Mouse (Mus musculus) megakaryocyte, adult 5-6 weeks (primary cell): Measurements from ENCODE around the gene Sar1a. TPM values are rescaled to one million over a fixed set of nuclear protein-coding genes. Genes with fewer than 3 reads are reported as not detected.

Source experiments
- ATAC-seq: 2 replicates; pipeline ENCODE4 v1.8.0; 2016; ENCODE audit warnings: mild to moderate bottlenecking, inconsistent platforms; ENCODE audit not compliant: poor library complexity, severe bottlenecking
- total RNA-seq, 2 experiments: library from RNA; stranded (forward) in 1 of 2; stranded (reverse) in 1 of 2; fragments of 153-499, 151-499 nt in 1 of 2; fragments of 221-1000, 200-1000 nt in 1 of 2; gene quantifications; 2 replicates each; pipeline versions ENCODE4 v1.2.3 to v1.2.4; 2015 to 2017

Gene Sar1a
- total RNA-seq, 2 experiments from 2014 or later: 71.2 to 86.9 TPM

- no peak for ATAC-seq
These were observed 4.2 kb upstream of the Sar1a start for GRCm38 (mm10) chr10:61675935-61676334.

- ATAC-seq: no peak
These were observed 554 bp upstream of the Sar1a start for GRCm38 (mm10) chr10:61679545-61679944.

GRCm38 (mm10) chr10:61689405-61689804, 9.3 kb downstream of the Sar1a start:
- no peak for ATAC-seq

GRCm38 (mm10) chr10:61693563-61693962, 13.5 kb downstream of the Sar1a start:
- ATAC-seq: no peak

- peak; percentile 98 for ATAC-seq
These were observed 15.0 kb downstream of the Sar1a start, which contains the start of gene Tysnd1 for GRCm38 (mm10) chr10:61694870-61695670. Gene Tysnd1 (plus strand): TSS chr10:61695514.

- peak; percentile 28 for ATAC-seq
These were observed 15.8 kb downstream of the Sar1a start for GRCm38 (mm10) chr10:61695703-61696559.

GRCm38 (mm10) chr10:61696560-61696823, 16.4 kb downstream of the Sar1a start:
- no peak for ATAC-seq

- ATAC-seq: no peak
These were observed 16.9 kb downstream of the Sar1a start for GRCm38 (mm10) chr10:61697028-61697427.

- no peak for ATAC-seq
These were observed 24.6 kb downstream of the Sar1a start for GRCm38 (mm10) chr10:61704663-61705062.

GRCm38 (mm10) chr10:61706412-61707375, 26.6 kb downstream of the Sar1a start:
- peak; percentile 40; the same call in 1 of the 2 replicates for ATAC-seq

GRCm38 (mm10) chr10:61713601-61714000, 33.5 kb downstream of the Sar1a start:
- ATAC-seq: no peak

GRCm38 (mm10) chr10:61714146-61714545, 34.0 kb downstream of the Sar1a start:
- ATAC-seq: no peak

GRCm38 (mm10) chr10:61714771-61715461, 34.8 kb downstream of the Sar1a start, which contains the start of gene Aifm2:
Gene Aifm2 (plus strand): TSS chr10:61715263.
- ATAC-seq: peak; percentile 88

- no peak for ATAC-seq
These were observed 35.4 kb downstream of the Sar1a start for GRCm38 (mm10) chr10:61715462-61715837.

GRCm38 (mm10) chr10:61715996-61716864, 36.1 kb downstream of the Sar1a start:
- peak; percentile 48 for ATAC-seq

- ATAC-seq: no peak
These were observed 37.6 kb downstream of the Sar1a start for GRCm38 (mm10) chr10:61717406-61718296.

- no peak for ATAC-seq
These were observed 40.2 kb downstream of the Sar1a start for GRCm38 (mm10) chr10:61720331-61720730.

- ATAC-seq: no peak
These were observed 42.1 kb downstream of the Sar1a start for GRCm38 (mm10) chr10:61722215-61722614.
